Mouse (Mus musculus): ENCODE measurements around the gene Rbm17. TPM values are rescaled to one million over a fixed set of nuclear protein-coding genes. Genes with fewer than 3 reads are reported as not detected.
A peak's percentile ranks its signal among the peaks of the same experiment; 100 is the strongest.
"Not testable (repeated sequence)": the region's sequence is repeated elsewhere in the genome, so short reads cannot be mapped to it uniquely, and the experiment has no call there.

Rbm17 gene
- polyA plus RNA-seq, 1 experiment from 2014 or later, result 154 TPM

GRCm38 (mm10) chr2:11623726-11624125 is 19.8 kb upstream of the Rbm17 start:
- Histone ChIP-seq H3K9me3 (replicated peaks) (no peaks in the 10 kb centered on the region), H3K27ac (no peak overlapping the region), H3K4me1 (no peaks in the 10 kb centered on the region), H3K4me3 (replicated peaks) (no peak overlapping the region), H3K4me2 (no peak overlapping the region), H3K27me3 (no peaks in the 10 kb centered on the region), H3K36me3 (no peaks in the 10 kb centered on the region), H3K9ac (no peak overlapping the region)
- no peak for ATAC-seq (replicated peaks; ENCODE audit: low FRiP score)
- WGBS, result 90% methylated on average over 2 of the region's 2 CpGs

GRCm38 (mm10) chr2:11623173-11623572 is 19.2 kb upstream of the Rbm17 start:
- H3K4me3 ChIP-seq (replicated peaks), result no peak overlapping the region
- no peaks in the 10 kb centered on the region for H3K9me3 ChIP-seq (replicated peaks)
- H3K27ac ChIP-seq, result no peak overlapping the region
- H3K4me1 ChIP-seq, result no peaks in the 10 kb centered on the region
- H3K27me3 ChIP-seq, result no peaks in the 10 kb centered on the region
- H3K9ac ChIP-seq, result no peak overlapping the region
- no peaks in the 10 kb centered on the region for H3K36me3 ChIP-seq
- no peak overlapping the region for H3K4me2 ChIP-seq
- no peak for ATAC-seq (replicated peaks; ENCODE audit: low FRiP score)
- WGBS, result 90% methylated on average over 8 of the region's 8 CpGs

GRCm38 (mm10) chr2:11619598-11619997 is 15.6 kb upstream of the Rbm17 start:
- H3K27me3 ChIP-seq, result no peaks in the 10 kb centered on the region
- no peak overlapping the region for H3K9ac ChIP-seq
- H3K36me3 ChIP-seq, result no peaks in the 10 kb centered on the region
- no peak overlapping the region for H3K4me2 ChIP-seq
- 75% methylated on average over 2 of the region's 2 CpGs for WGBS
- H3K9me3 ChIP-seq (replicated peaks), result no peaks in the 10 kb centered on the region
- no peak overlapping the region for H3K4me3 ChIP-seq (replicated peaks)
- no peak for ATAC-seq (replicated peaks; ENCODE audit: low FRiP score)
- H3K27ac ChIP-seq, result no peak overlapping the region
- no peaks in the 10 kb centered on the region for H3K4me1 ChIP-seq

- Histone ChIP-seq H3K27me3 (no peaks in the 10 kb centered on the region), H3K27ac (no peak overlapping the region), H3K9me3 (replicated peaks) (no peaks in the 10 kb centered on the region), H3K9ac (no peak overlapping the region), H3K4me2 (no peak overlapping the region), H3K4me1 (no peaks in the 10 kb centered on the region), H3K4me3 (replicated peaks) (no peak overlapping the region), H3K36me3 (no peaks in the 10 kb centered on the region)
- WGBS, result 89% methylated on average over 9 of the region's 9 CpGs
- ATAC-seq (replicated peaks; ENCODE audit: low FRiP score), result no peak
These were observed 12.9 kb upstream of the Rbm17 start for GRCm38 (mm10) chr2:11616846-11617245.

GRCm38 (mm10) chr2:11612939-11613338 is 9.0 kb upstream of the Rbm17 start:
- not testable (repeated sequence) for H3K4me2 ChIP-seq; H3K9ac ChIP-seq; H3K27me3 ChIP-seq; H3K4me3 ChIP-seq (replicated peaks); H3K9me3 ChIP-seq (replicated peaks); ATAC-seq (replicated peaks; ENCODE audit: low FRiP score); H3K27ac ChIP-seq; H3K36me3 ChIP-seq; H3K4me1 ChIP-seq
- 87% methylated on average over 6 of the region's 6 CpGs for WGBS

GRCm38 (mm10) chr2:11606718-11607117 is 2.8 kb upstream of the Rbm17 start:
- H3K27ac ChIP-seq; H3K9me3 ChIP-seq (replicated peaks); H3K4me2 ChIP-seq; H3K27me3 ChIP-seq; H3K4me1 ChIP-seq; H3K9ac ChIP-seq; ATAC-seq (replicated peaks; ENCODE audit: low FRiP score); H3K4me3 ChIP-seq (replicated peaks); H3K36me3 ChIP-seq: not testable (repeated sequence)
- 79% methylated on average over 4 of the region's 4 CpGs for WGBS

- Histone ChIP-seq H3K9ac (no peak overlapping the region), H3K4me3 (replicated peaks) (no peak overlapping the region)
These were observed 958 bp upstream of the Rbm17 start for GRCm38 (mm10) chr2:11604911-11605310.

GRCm38 (mm10) chr2:11602506-11603489 is 1.2 kb downstream of the Rbm17 start:
- peak overlapping the region; percentile 74 for H3K4me2 ChIP-seq
- H3K36me3 ChIP-seq, result peaks cover 28% of the 10 kb centered on the region
- H3K27me3 ChIP-seq, result no peaks in the 10 kb centered on the region
- peak overlapping the region; percentile 93 for H3K9ac ChIP-seq
- H3K27ac ChIP-seq, result peak overlapping the region; percentile 81
- under 1% methylated on average over 78 of the region's 78 CpGs for WGBS
- peak overlapping the region; percentile 98 for H3K4me3 ChIP-seq (replicated peaks)
- peak; percentile 99 for ATAC-seq (replicated peaks; ENCODE audit: low FRiP score)
- H3K9me3 ChIP-seq (replicated peaks), result no peaks in the 10 kb centered on the region
- H3K4me1 ChIP-seq, result peaks cover 11% of the 10 kb centered on the region

More at GRCm38 (mm10) chr2:11604911-11605310, 958 bp upstream of the Rbm17 start:
- Histone ChIP-seq H3K4me1 (peaks cover 11% of the 10 kb centered on the region), H3K27ac (no peak overlapping the region), H3K4me2 (no peak overlapping the region), H3K36me3 (peaks cover 8% of the 10 kb centered on the region), H3K27me3 (no peaks in the 10 kb centered on the region), H3K9me3 (replicated peaks) (no peaks in the 10 kb centered on the region)
- ATAC-seq (replicated peaks; ENCODE audit: low FRiP score), result no peak

- H3K9ac ChIP-seq, result peak overlapping the region; percentile 93
- no peak overlapping the region for H3K27ac ChIP-seq
- no peaks in the 10 kb centered on the region for H3K9me3 ChIP-seq (replicated peaks)
- H3K4me1 ChIP-seq, result peaks cover 11% of the 10 kb centered on the region
- H3K27me3 ChIP-seq, result no peaks in the 10 kb centered on the region
- H3K4me2 ChIP-seq, result peak overlapping the region; percentile 74
- peak overlapping the region; percentile 98 for H3K4me3 ChIP-seq (replicated peaks)
- peaks cover 38% of the 10 kb centered on the region for H3K36me3 ChIP-seq
- ATAC-seq (replicated peaks; ENCODE audit: low FRiP score), result no peak
- 81% methylated on average over 6 of the region's 6 CpGs for WGBS
These were observed 2.2 kb downstream of the Rbm17 start for GRCm38 (mm10) chr2:11601795-11602194.

GRCm38 (mm10) chr2:11597906-11598305 is 6.0 kb downstream of the Rbm17 start:
- Histone ChIP-seq H3K4me1 (peaks cover 11% of the 10 kb centered on the region), H3K27me3 (no peaks in the 10 kb centered on the region), H3K27ac (no peak overlapping the region), H3K36me3 (peaks cover 71% of the 10 kb centered on the region), H3K4me2 (no peak overlapping the region), H3K4me3 (replicated peaks) (no peak overlapping the region), H3K9me3 (replicated peaks) (no peaks in the 10 kb centered on the region), H3K9ac (no peak overlapping the region)
- WGBS, result 93% methylated on average over 7 of the region's 7 CpGs
- ATAC-seq (replicated peaks; ENCODE audit: low FRiP score), result no peak

- ATAC-seq (replicated peaks; ENCODE audit: low FRiP score), result no peak
- Histone ChIP-seq H3K36me3 (peaks cover 83% of the 10 kb centered on the region), H3K4me1 (peaks cover 6% of the 10 kb centered on the region), H3K9ac (no peak overlapping the region), H3K9me3 (replicated peaks) (no peaks in the 10 kb centered on the region), H3K4me2 (no peak overlapping the region), H3K27me3 (no peaks in the 10 kb centered on the region), H3K4me3 (replicated peaks) (no peak overlapping the region), H3K27ac (no peak overlapping the region)
- WGBS, result 82% methylated on average over 2 of the region's 2 CpGs
These were observed 7.3 kb downstream of the Rbm17 start for GRCm38 (mm10) chr2:11596690-11597089.

- no peaks in the 10 kb centered on the region for H3K27me3 ChIP-seq
- WGBS, result 77% methylated on average over 4 of the region's 4 CpGs
- H3K4me2 ChIP-seq, result no peak overlapping the region
- H3K27ac ChIP-seq, result no peak overlapping the region
- no peak overlapping the region for H3K9ac ChIP-seq
- H3K4me1 ChIP-seq, result no peaks in the 10 kb centered on the region
- no peak for ATAC-seq (replicated peaks; ENCODE audit: low FRiP score)
- no peaks in the 10 kb centered on the region for H3K9me3 ChIP-seq (replicated peaks)
- no peak overlapping the region for H3K4me3 ChIP-seq (replicated peaks)
- peaks cover 98% of the 10 kb centered on the region for H3K36me3 ChIP-seq
These were observed 16.0 kb downstream of the Rbm17 start for GRCm38 (mm10) chr2:11587996-11588395.
